Mouse (Mus musculus): ENCODE data around the gene Prr36.

DNA sequence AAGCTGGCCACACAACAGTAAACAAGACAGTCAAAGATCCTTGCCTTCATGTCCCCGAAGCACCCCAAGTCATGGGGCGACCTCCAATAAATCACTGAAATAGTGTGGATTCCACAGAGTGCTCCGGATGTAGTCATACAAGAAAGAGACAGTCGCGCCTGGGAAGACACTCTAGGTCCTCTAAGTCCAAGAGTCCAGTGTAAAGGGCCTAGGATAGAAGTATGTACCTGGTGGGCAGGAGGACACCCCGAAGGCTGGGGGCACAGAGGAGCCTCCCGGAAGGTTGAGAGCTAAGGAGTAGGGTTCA, 23.7 kb downstream of the Prr36 start:
- TF ChIP-seq CTCF (IDR thresholded peaks at IDR 0.05; ENCODE audit: control insufficient read depth, insufficient read depth, low read length) (no peak), POLR2A (IDR thresholded peaks at IDR 0.05; ENCODE audit: borderline replicate concordance, control insufficient read depth, low read depth, low read length) (no peak)

Data from bone marrow, adult 2 months (tissue).